In the genomic region with DNA sequence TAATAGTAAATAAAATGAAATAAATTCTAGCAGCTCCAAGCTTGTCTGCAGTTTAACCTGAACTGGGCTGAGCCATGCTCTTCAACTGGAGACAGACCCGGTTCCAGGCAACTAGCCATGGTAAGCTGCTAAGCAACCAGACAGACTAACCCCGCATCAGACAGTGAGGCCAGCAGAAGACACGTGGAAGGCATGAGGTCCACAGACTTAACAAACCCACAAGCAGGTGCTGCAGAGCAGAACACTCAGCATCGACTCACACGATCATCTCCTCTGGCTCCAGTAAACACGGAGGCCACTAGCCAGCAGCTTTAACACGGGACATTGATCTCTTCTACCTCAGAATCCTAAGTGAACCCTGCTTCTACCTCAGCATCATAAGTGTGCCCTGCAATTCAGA, we compare ENCODE assay signal across 9 mouse cellular contexts. TPM values are rescaled to one million over a fixed set of nuclear protein-coding genes. Genes with fewer than 3 reads are reported as not detected.
DNase-seq lines count a peak whose midpoint lies in the region; ATAC-seq and TF ChIP-seq lines count a peak whose summit lies in the region.
"Had no signal": no experiment of that assay in that cellular context is flagged by ENCODE, and none has a peak within 500 bp of the region (broad histone marks: within the 10 kb centered on the region; RNA-seq: fewer than 3 reads in every experiment).

No protein-coding gene starts in this region.

- ATAC-seq in heart, embryonic 12.5 days (ENCODE audit: insufficient number of reproducible peaks, low FRiP score) = no peak
- ATAC-seq in forebrain, embryonic 14.5 days = no peak
- 0 out of 2 replicates have a peak, but pooled peaks have one; percentile 56 for ATAC-seq in midbrain, postnatal 0 days (ENCODE audit: low FRiP score)

- H3K4me2 ChIP-seq in heart, embryonic 12.5 days = no peak overlapping the region
- 0 out of 2 replicates have a peak overlapping the region, but pooled peaks have one; percentile 9 for H3K4me2 ChIP-seq in forebrain, embryonic 14.5 days (ENCODE audit: low read length)
- H3K4me2 ChIP-seq in midbrain, postnatal 0 days (ENCODE audit: low read depth, low read length, poor library complexity, severe bottlenecking) = peak overlapping the region; percentile 1; the same call in 1 of the 2 replicates
- H3K4me2 ChIP-seq: lung, embryonic 15.5 days had no signal

- peaks cover 25% of the 10 kb centered on the region for H3K36me3 ChIP-seq in heart, embryonic 12.5 days
- H3K36me3 ChIP-seq in forebrain, embryonic 14.5 days (ENCODE audit: control insufficient read depth, insufficient read depth, low read length) = peaks cover 8% of the 10 kb centered on the region
- H3K36me3 ChIP-seq in midbrain, postnatal 0 days (ENCODE audit: insufficient read depth, low read length) = no peaks in the 10 kb centered on the region

- H3K4me1 ChIP-seq in heart, embryonic 12.5 days (replicated peaks) = peaks cover 52% of the 10 kb centered on the region
- H3K4me1 ChIP-seq in forebrain, embryonic 14.5 days (ENCODE audit: control insufficient read depth, insufficient read depth, low read length) = peaks cover 34% of the 10 kb centered on the region
- H3K4me1 ChIP-seq in midbrain, postnatal 0 days (ENCODE audit: insufficient read depth, low read length) = peaks cover 10% of the 10 kb centered on the region; the same call in 1 of the 2 replicates

- H3K9ac ChIP-seq in heart, embryonic 12.5 days = no peak overlapping the region
- H3K9ac ChIP-seq in forebrain, embryonic 14.5 days (ENCODE audit: low read length) = peak overlapping the region; percentile 46
- H3K9ac ChIP-seq in midbrain, postnatal 0 days (replicated peaks; ENCODE audit: low read length, poor library complexity, severe bottlenecking) = no peak overlapping the region
- H3K9ac ChIP-seq: lung, embryonic 15.5 days had no signal

- H3K9me3 ChIP-seq in heart, embryonic 12.5 days (replicated peaks) = no peaks in the 10 kb centered on the region
- no peaks in the 10 kb centered on the region for H3K9me3 ChIP-seq in forebrain, embryonic 14.5 days (replicated peaks; ENCODE audit: control insufficient read depth, low read length)
- H3K9me3 ChIP-seq in midbrain, postnatal 0 days (ENCODE audit: low read length) = no peaks in the 10 kb centered on the region
- H3K9me3 ChIP-seq: lung, embryonic 15.5 days had no signal

- TF ChIP-seq CTCF in midbrain, postnatal 0 days (IDR thresholded peaks at IDR 0.05) = no peak

- intact Hi-C loops in heart, postnatal 10 days (cut with DNase I) = no loop called here

- no peak overlapping the region for H3K4me3 ChIP-seq in heart, embryonic 12.5 days
- no peak overlapping the region for H3K4me3 ChIP-seq in forebrain, embryonic 14.5 days (ENCODE audit: low read depth, low read length)
- no peak overlapping the region for H3K4me3 ChIP-seq in midbrain, postnatal 0 days (ENCODE audit: low read depth, low read length)
- H3K4me3 ChIP-seq: lung, embryonic 15.5 days had no signal

- H3K27me3 ChIP-seq in heart, embryonic 12.5 days (replicated peaks) = no peaks in the 10 kb centered on the region
- no peaks in the 10 kb centered on the region for H3K27me3 ChIP-seq in forebrain, embryonic 14.5 days (replicated peaks; ENCODE audit: control insufficient read depth, insufficient read depth, low read length)
- H3K27me3 ChIP-seq in midbrain, postnatal 0 days (ENCODE audit: insufficient read depth, low read length) = no peaks in the 10 kb centered on the region
- H3K27me3 ChIP-seq: lung, embryonic 15.5 days had no signal

- no peak overlapping the region for H3K27ac ChIP-seq in heart, embryonic 12.5 days (ENCODE audit: poor library complexity, severe bottlenecking)
- no peak overlapping the region; the same call in 1 of the 2 replicates for H3K27ac ChIP-seq in forebrain, embryonic 14.5 days (ENCODE audit: low read depth, low read length)
- peak overlapping the region; percentile 33; the same call in 1 of the 2 replicates for H3K27ac ChIP-seq in midbrain, postnatal 0 days (ENCODE audit: low read depth, low read length)
- H3K27ac ChIP-seq: lung, embryonic 15.5 days had no signal

- DNase-seq in heart, postnatal 10 days = peak; percentile 61 to 67
- peak; percentile 73 for DNase-seq in MN1 (ENCODE audit: low spot score)
- no peak for DNase-seq in forebrain, embryonic 14.5 days (ENCODE audit: low spot score)
- DNase-seq in midbrain, postnatal 0 days (ENCODE audit: low spot score) = peak; percentile 65
- no peak for DNase-seq in spleen, postnatal 10 days (ENCODE audit: low spot score in 2 of 2)
- DNase-seq in adrenal gland, adult (ENCODE audit: inconsistent age in 2 of 2, low spot score in 1 of 2) = no peak
- no peak for DNase-seq in thymus, postnatal 14 days

- WGBS in heart, embryonic 12.5 days = 75% methylated on average over 7 of the region's 7 CpGs
- WGBS in forebrain, embryonic 14.5 days = 58% methylated on average over 7 of the region's 7 CpGs
- WGBS in midbrain, postnatal 0 days = 17% methylated on average over 7 of the region's 7 CpGs

RNA-seq across cellular contexts. Expression of a gene that starts 6.7 kb away (rescaled TPM):
- total RNA-seq in heart, postnatal 10 days (2021) = 10 to 100 TPM; 28.7 to 29.6 TPM
- polyA plus RNA-seq in heart, embryonic 12.5 days (2016; fragmentation: Nextera tagmentation; extraction: Ambion mirVana) = 131 and 140 TPM in 2 replicates
- 74.2 and 78.9 TPM in 2 replicates for polyA plus RNA-seq in forebrain, embryonic 14.5 days (2014; fragmentation: Nextera tagmentation; extraction: Ambion mirVana)
- 27.0 and 32.9 TPM in 2 replicates for total RNA-seq in midbrain, postnatal 0 days (2014; rRNA removed)
- polyA plus RNA-seq in midbrain, postnatal 0 days (2015; fragmentation: Nextera tagmentation; extraction: Ambion mirVana) = 27.2 TPM in 2 replicates

RNA-seq across cellular contexts. Expression of a gene that starts 25.4 kb away (rescaled TPM):
- under 1 TPM; 0.69 to 0.72 TPM for total RNA-seq in heart, postnatal 10 days (2021)
- polyA plus RNA-seq in heart, embryonic 12.5 days (2016; fragmentation: Nextera tagmentation; extraction: Ambion mirVana) = 2.6 and 3.2 TPM in 2 replicates
- 15.6 and 18.9 TPM in 2 replicates for polyA plus RNA-seq in forebrain, embryonic 14.5 days (2014; fragmentation: Nextera tagmentation; extraction: Ambion mirVana)
- 138 and 150 TPM in 2 replicates for total RNA-seq in midbrain, postnatal 0 days (2014; rRNA removed)
- 37.3 and 42.1 TPM in 2 replicates for polyA plus RNA-seq in midbrain, postnatal 0 days (2015; fragmentation: Nextera tagmentation; extraction: Ambion mirVana)

RNA-seq across cellular contexts. Expression of a gene that starts 43.6 kb away (rescaled TPM):
- not detected for total RNA-seq in heart, postnatal 10 days (2021)
- polyA plus RNA-seq in heart, embryonic 12.5 days (2016; fragmentation: Nextera tagmentation; extraction: Ambion mirVana) = not detected in 2 replicates
- 0.10 TPM in 1 of 2 replicates, not detected in the other for polyA plus RNA-seq in forebrain, embryonic 14.5 days (2014; fragmentation: Nextera tagmentation; extraction: Ambion mirVana)
- 1.7 TPM in 1 of 2 replicates, not detected in the other for total RNA-seq in midbrain, postnatal 0 days (2014; rRNA removed)
- polyA plus RNA-seq in midbrain, postnatal 0 days (2015; fragmentation: Nextera tagmentation; extraction: Ambion mirVana) = 0.23 and 0.28 TPM in 2 replicates
- polyA plus RNA-seq: lung, embryonic 15.5 days had no signal

RNA-seq across cellular contexts. Expression of a gene that starts 54.2 kb away (rescaled TPM):
- total RNA-seq in heart, postnatal 10 days (2021) = under 1 TPM; 0.38 to 0.74 TPM
- polyA plus RNA-seq in heart, embryonic 12.5 days (2016; fragmentation: Nextera tagmentation; extraction: Ambion mirVana) = 0.58 and 0.70 TPM in 2 replicates
- polyA plus RNA-seq in forebrain, embryonic 14.5 days (2014; fragmentation: Nextera tagmentation; extraction: Ambion mirVana) = 0.15 TPM in 1 of 2 replicates, not detected in the other
- total RNA-seq in midbrain, postnatal 0 days (2014; rRNA removed) = 2.4 and 3.2 TPM in 2 replicates
- polyA plus RNA-seq in midbrain, postnatal 0 days (2015; fragmentation: Nextera tagmentation; extraction: Ambion mirVana) = 1.0 and 1.4 TPM in 2 replicates

RNA-seq across cellular contexts. Expression of a gene that starts 57.2 kb away (rescaled TPM):
- 10 to 100 TPM; 39.2 to 40.2 TPM for total RNA-seq in heart, postnatal 10 days (2021)
- 25.5 and 29.3 TPM in 2 replicates for polyA plus RNA-seq in heart, embryonic 12.5 days (2016; fragmentation: Nextera tagmentation; extraction: Ambion mirVana)
- 90.7 and 98.1 TPM in 2 replicates for polyA plus RNA-seq in forebrain, embryonic 14.5 days (2014; fragmentation: Nextera tagmentation; extraction: Ambion mirVana)
- total RNA-seq in midbrain, postnatal 0 days (2014; rRNA removed) = 83.0 and 93.0 TPM in 2 replicates
- 77.7 and 92.2 TPM in 2 replicates for polyA plus RNA-seq in midbrain, postnatal 0 days (2015; fragmentation: Nextera tagmentation; extraction: Ambion mirVana)

Comparison
In these comparisons a context has a peak if more than half of its experiments do, and no peak if none do; other contexts are left out.
1. DNase-seq: peak in heart, postnatal 10 days (2 of 2), MN1 (single experiment) and midbrain, postnatal 0 days (single experiment); none in forebrain, embryonic 14.5 days (single experiment), spleen, postnatal 10 days (0 of 2), adrenal gland, adult (0 of 2) and thymus, postnatal 14 days (single experiment).